Mouse (Mus musculus) cortical plate, adult 2 months (tissue): ENCODE measurements around the gene Vmn2r87.
"Not testable (repeated sequence)": the region's sequence is repeated elsewhere in the genome, so short reads cannot be mapped to it uniquely, and the experiment has no call there.

ENCODE experiments used
- CTCF ChIP-seq: fragments of 200-500 bp; IDR thresholded peaks from 2 replicates; pipeline ENCODE4 v1.5.1; 2011; ENCODE audit warnings: mild to moderate bottlenecking, control low read depth, low read length; ENCODE audit not compliant: insufficient read depth; ENCODE audit errors: extremely low read depth
- POLR2A ChIP-seq: fragments of 200-500 bp; IDR thresholded peaks from 2 replicates; pipeline ENCODE4 v1.6.1; 2011; ENCODE audit warnings: mild to moderate bottlenecking, low read length, control low read depth; ENCODE audit not compliant: insufficient read depth; ENCODE audit errors: extremely low read depth

DNA sequence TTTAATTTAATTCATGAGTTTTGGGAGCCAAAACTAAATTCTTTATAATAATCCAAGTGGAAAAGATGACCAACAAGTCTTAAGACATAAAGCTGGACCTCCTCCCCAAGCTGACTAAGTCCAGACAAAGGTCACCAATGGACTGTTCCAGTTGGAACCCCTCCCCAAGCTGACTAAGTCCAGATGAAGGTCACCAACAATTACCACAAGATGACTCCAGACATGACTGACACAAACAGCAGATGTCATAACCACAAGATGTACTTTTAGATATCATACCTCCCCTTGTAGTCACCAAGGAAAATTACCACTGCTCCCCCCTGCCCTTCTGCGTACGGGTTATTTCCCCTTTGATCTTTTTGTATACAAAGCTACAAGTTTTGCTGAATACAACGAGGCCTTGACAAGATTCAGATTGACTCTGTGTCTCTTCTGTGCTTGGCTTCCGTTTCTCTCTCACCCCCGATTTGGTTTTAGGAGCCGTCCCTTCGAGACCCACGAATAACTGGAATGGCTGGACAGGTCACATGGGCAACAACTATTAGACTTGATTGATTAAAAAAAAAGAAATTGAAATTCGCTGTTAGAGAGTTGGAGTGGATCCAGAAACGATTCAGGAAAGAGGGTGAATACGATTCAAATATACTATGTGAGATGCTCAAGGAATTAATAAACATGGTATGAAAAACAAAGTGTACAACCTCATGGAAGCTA is 62.9 kb downstream of the Vmn2r87 start:
- TF ChIP-seq CTCF, POLR2A: not testable (repeated sequence)
